Mouse (Mus musculus) liver, embryonic 12.5 days (tissue): Measurements from ENCODE around the gene Supt20. TPM values are rescaled to one million over a fixed set of nuclear protein-coding genes. Genes with fewer than 3 reads are reported as not detected.
A peak's percentile ranks its signal among the peaks of the same experiment; 100 is the strongest.

Experiments used
- ATAC-seq: fragments of 200-750 bp; cut with Nextera tagmentation; 2 replicates; pipeline ENCODE4 v1.8.0; 2017; ENCODE audit warnings: moderate number of reproducible peaks, mild to moderate bottlenecking, moderate library complexity
- H3K27ac ChIP-seq: fragments of 300-500 bp; sonication (generic); 2 replicates; pipeline ENCODE4 v1.5.1; 2016; ENCODE audit warnings: mild to moderate bottlenecking
- H3K27me3 ChIP-seq: fragments of 300-500 bp; sonication (generic); replicated peaks from 2 replicates; pipeline ENCODE4 v1.6.1; 2016; ENCODE audit warnings: mild to moderate bottlenecking, moderate library complexity
- H3K36me3 ChIP-seq: fragments of 300-500 bp; sonication (generic); 2 replicates; pipeline ENCODE4 v1.6.1; 2016; ENCODE audit warnings: mild to moderate bottlenecking, moderate library complexity
- H3K4me1 ChIP-seq: fragments of 300-500 bp; sonication (generic); 2 replicates; pipeline ENCODE4 v1.6.1; 2016
- H3K4me2 ChIP-seq: fragments of 300-500 bp; sonication (generic); 2 replicates; pipeline ENCODE4 v1.6.1; 2016; ENCODE audit warnings: mild to moderate bottlenecking, moderate library complexity
- H3K4me3 ChIP-seq: fragments of 300-500 bp; sonication (generic); 2 replicates; pipeline ENCODE4 v1.5.1; 2016; ENCODE audit warnings: mild to moderate bottlenecking, moderate library complexity
- H3K9ac ChIP-seq: fragments of 300-500 bp; sonication (generic); 2 replicates; pipeline ENCODE4 v1.6.1; 2016; ENCODE audit warnings: mild to moderate bottlenecking, moderate library complexity
- H3K9me3 ChIP-seq: fragments of 300-500 bp; sonication (generic); replicated peaks from 2 replicates; pipeline ENCODE4 v1.6.1; 2016; ENCODE audit warnings: mild to moderate bottlenecking, moderate library complexity
- WGBS: fragments of 180-500 bp; shearing (Covaris S2); methylation state at CpG from one replicate; pipeline ENCODE4 v1.1.7; 2016; ENCODE audit not compliant: insufficient replicate concordance; 5-methylcytosine and 5-hydroxymethylcytosine counted together
- polyA plus RNA-seq: library from polyadenylated mRNA; unstranded; fragments of >200 nt; fragmentation: Nextera tagmentation; extraction: Ambion mirVana; gene quantifications from 2 replicates; pipeline ENCODE4 v1.2.1, GENCODE M21; 2016

The Supt20 gene
- 49.8 and 50.0 TPM in 2 replicates for polyA plus RNA-seq

DNA sequence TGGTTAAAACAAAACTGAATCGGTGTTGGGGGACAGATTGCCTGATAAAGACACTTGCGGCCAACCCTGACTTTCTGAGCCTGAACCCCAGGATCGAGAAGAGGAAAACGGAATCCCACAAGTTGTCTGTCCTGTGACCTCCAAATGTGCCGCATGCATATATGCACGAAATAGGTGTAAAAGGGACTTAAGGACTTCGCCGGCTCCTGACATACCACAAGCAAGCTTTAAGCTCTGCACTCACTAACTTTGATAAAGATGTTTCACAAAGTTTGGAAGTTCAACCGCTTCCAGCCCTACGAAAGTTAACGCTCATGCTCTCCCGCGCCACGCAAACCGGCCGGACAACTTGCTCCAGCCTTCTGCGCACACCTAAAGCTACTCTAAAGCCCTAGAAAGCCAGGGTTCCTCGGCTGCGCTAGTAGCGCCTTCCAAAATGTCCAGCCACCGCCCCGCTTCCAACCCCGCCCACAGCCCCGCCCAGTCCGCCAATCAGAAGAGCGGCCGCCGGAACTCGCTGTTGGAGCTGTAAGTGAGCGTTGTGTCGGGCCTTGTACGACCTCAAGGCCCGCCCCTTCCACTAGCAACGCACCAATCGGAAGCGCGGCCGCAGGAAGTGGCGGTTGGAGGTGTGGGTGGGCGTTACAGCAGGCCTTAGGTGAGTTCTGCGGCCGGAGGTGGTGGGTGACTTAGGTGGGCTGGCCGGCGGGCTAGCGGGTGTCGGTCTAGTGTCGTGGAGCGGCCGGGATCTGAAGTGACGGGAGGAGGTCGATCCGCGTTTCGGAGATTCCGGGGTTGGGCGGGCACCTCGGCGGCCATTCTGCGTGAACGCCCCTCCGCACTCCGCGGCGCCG is at the start of gene Supt20:
Gene Supt20, plus strand, starts transcription at position 606 of the 854 bp plus-strand sequence.
- Histone ChIP-seq H3K4me3 (peak within 1 kb of the TSS; percentile 77), H3K27ac (peak within 1 kb of the TSS; percentile 90), H3K36me3 (peaks cover 29% of the 10 kb centered on the region), H3K27me3 (no peaks in the 10 kb centered on the region), H3K9me3 (no peaks in the 10 kb centered on the region), H3K9ac (peak within 1 kb of the TSS; percentile 71), H3K4me1 (peaks cover 30% of the 10 kb centered on the region), H3K4me2 (peak within 1 kb of the TSS; percentile 74)
- WGBS, result under 1% methylated on average over 65 of the region's 65 CpGs
- ATAC-seq, result peak; percentile 99

DNA sequence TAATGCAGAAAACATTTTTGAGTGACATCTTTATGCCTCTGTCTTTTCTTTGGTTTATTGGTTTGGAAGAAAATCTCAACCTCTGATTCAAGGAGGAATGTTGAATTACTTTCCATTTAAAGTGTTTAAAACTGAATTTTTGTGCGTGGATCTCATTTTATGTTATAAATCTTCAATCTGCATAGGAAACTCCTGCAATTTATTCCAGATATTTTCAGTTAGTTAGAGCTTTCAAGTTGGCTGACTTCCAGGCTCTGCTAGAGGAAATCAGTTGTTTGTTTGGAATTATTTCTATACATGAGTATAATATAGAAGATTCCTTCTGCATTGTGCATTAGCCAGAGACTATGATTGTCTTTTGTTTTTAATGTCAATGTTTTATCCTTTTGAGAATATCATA is 49.8 kb upstream of the Supt20 start:
- Histone ChIP-seq H3K27me3 (no peaks in the 10 kb centered on the region), H3K4me3 (no peak overlapping the region), H3K9me3 (no peaks in the 10 kb centered on the region), H3K4me1 (no peaks in the 10 kb centered on the region), H3K27ac (no peak overlapping the region), H3K36me3 (no peaks in the 10 kb centered on the region), H3K9ac (no peak overlapping the region), H3K4me2 (no peak overlapping the region)
- no peak for ATAC-seq
- 84% methylated on average over 1 of the region's 1 CpGs for WGBS

- H3K27ac ChIP-seq, result no peak overlapping the region
- H3K4me1 ChIP-seq, result no peaks in the 10 kb centered on the region; the same call in 1 of the 2 replicates
- WGBS, result 58% methylated on average over 2 of the region's 2 CpGs
- no peaks in the 10 kb centered on the region for H3K36me3 ChIP-seq
- H3K9me3 ChIP-seq, result no peaks in the 10 kb centered on the region
- H3K27me3 ChIP-seq, result no peaks in the 10 kb centered on the region
- no peak overlapping the region for H3K4me3 ChIP-seq
- no peak for ATAC-seq
- no peak overlapping the region for H3K4me2 ChIP-seq
- no peak overlapping the region for H3K9ac ChIP-seq
These were observed 45.0 kb upstream of the Supt20 start for GRCm38 (mm10) chr3:54647583-54647982.

- no peaks in the 10 kb centered on the region; the same call in 1 of the 2 replicates for H3K4me1 ChIP-seq
- 59% methylated on average over 4 of the region's 4 CpGs for WGBS
- H3K27ac ChIP-seq, result no peak overlapping the region
- ATAC-seq, result no peak
- H3K36me3 ChIP-seq, result no peaks in the 10 kb centered on the region
- H3K9me3 ChIP-seq, result no peaks in the 10 kb centered on the region
- H3K4me2 ChIP-seq, result no peak overlapping the region
- no peaks in the 10 kb centered on the region for H3K27me3 ChIP-seq
- H3K9ac ChIP-seq, result no peak overlapping the region
- no peak overlapping the region for H3K4me3 ChIP-seq
These were observed 41.0 kb upstream of the Supt20 start for GRCm38 (mm10) chr3:54651576-54651975.

- no peak overlapping the region for H3K9ac ChIP-seq
- WGBS, result 32% methylated on average over 1 of the region's 1 CpGs
These were observed 38.4 kb upstream of the Supt20 start for GRCm38 (mm10) chr3:54654169-54654568.

GRCm38 (mm10) chr3:54657090-54657489 is 35.5 kb upstream of the Supt20 start:
- Histone ChIP-seq H3K4me2 (no peak overlapping the region), H3K4me3 (no peak overlapping the region), H3K36me3 (no peaks in the 10 kb centered on the region), H3K27me3 (no peaks in the 10 kb centered on the region), H3K9me3 (no peaks in the 10 kb centered on the region), H3K4me1 (no peaks in the 10 kb centered on the region), H3K9ac (no peak overlapping the region), H3K27ac (no peak overlapping the region)
- 59% methylated on average over 3 of the region's 3 CpGs for WGBS
- no peak for ATAC-seq

More at GRCm38 (mm10) chr3:54654169-54654568, 38.4 kb upstream of the Supt20 start:
- Histone ChIP-seq H3K27ac (no peak overlapping the region), H3K4me2 (no peak overlapping the region), H3K36me3 (no peaks in the 10 kb centered on the region), H3K4me3 (no peak overlapping the region), H3K27me3 (no peaks in the 10 kb centered on the region), H3K4me1 (no peaks in the 10 kb centered on the region), H3K9me3 (no peaks in the 10 kb centered on the region)
- ATAC-seq, result no peak

DNA sequence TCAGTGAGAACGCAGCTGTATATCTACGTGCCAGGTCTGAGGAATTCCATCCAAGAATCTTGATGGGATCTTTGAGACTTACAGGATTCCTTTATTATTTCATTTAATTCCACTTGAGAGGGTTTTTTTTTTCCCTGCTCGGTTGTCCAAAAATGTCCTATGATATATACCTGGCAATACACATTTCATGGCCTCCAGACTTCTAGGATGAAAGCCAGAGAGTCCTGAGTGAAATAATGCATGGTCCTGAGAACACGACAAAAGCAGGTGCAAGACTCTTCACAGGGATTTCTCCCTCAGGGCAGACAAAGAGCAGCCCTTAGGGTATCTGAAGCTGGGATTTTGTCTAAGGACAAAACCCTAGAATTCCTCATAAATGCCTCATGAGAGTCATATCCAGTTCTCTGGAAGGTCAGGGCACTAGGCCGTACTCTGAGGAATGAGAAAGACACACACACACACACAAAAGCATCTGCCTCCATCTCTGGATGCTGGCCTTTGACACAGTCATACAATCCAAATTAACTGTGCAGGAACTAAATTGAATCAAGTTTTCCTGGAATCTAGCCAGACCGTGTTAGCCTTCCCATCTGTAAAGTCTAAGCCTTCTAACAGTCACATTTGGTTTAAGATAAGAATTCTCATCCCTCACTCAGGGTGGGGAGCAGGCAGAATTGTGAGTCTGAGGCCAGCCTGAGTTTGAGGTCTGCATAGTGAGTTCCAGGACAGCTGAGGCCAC is 34.5 kb upstream of the Supt20 start:
- ATAC-seq, result no peak
- H3K36me3 ChIP-seq, result no peaks in the 10 kb centered on the region
- no peaks in the 10 kb centered on the region for H3K9me3 ChIP-seq
- 65% methylated on average over 6 of the region's 6 CpGs for WGBS
- no peaks in the 10 kb centered on the region for H3K27me3 ChIP-seq
- H3K4me1 ChIP-seq, result no peaks in the 10 kb centered on the region
- H3K4me3 ChIP-seq, result no peak overlapping the region
- no peak overlapping the region for H3K9ac ChIP-seq
- no peak overlapping the region for H3K4me2 ChIP-seq
- H3K27ac ChIP-seq, result no peak overlapping the region

GRCm38 (mm10) chr3:54659736-54660135 is 32.9 kb upstream of the Supt20 start:
- Histone ChIP-seq H3K9ac (no peak overlapping the region), H3K36me3 (no peaks in the 10 kb centered on the region), H3K4me3 (no peak overlapping the region), H3K27ac (no peak overlapping the region), H3K9me3 (no peaks in the 10 kb centered on the region), H3K27me3 (no peaks in the 10 kb centered on the region), H3K4me1 (no peaks in the 10 kb centered on the region), H3K4me2 (no peak overlapping the region)
- whole genome bisulfite sequencing, result 78% methylated on average over 2 of the region's 2 CpGs
- no peak for ATAC-seq

- H3K9me3 ChIP-seq, result no peaks in the 10 kb centered on the region
- H3K9ac ChIP-seq, result no peak overlapping the region
- no peaks in the 10 kb centered on the region for H3K36me3 ChIP-seq
- no peak for ATAC-seq
- H3K27ac ChIP-seq, result no peak overlapping the region
- no peak overlapping the region for H3K4me3 ChIP-seq
- WGBS, result 39% methylated on average over 5 of the region's 5 CpGs
- no peak overlapping the region for H3K4me2 ChIP-seq
- H3K27me3 ChIP-seq, result no peaks in the 10 kb centered on the region
- H3K4me1 ChIP-seq, result no peaks in the 10 kb centered on the region
These were observed 30.2 kb upstream of the Supt20 start for GRCm38 (mm10) chr3:54662411-54662810.

GRCm38 (mm10) chr3:54668141-54668540 is 24.5 kb upstream of the Supt20 start:
- Histone ChIP-seq H3K4me1 (no peaks in the 10 kb centered on the region), H3K36me3 (no peaks in the 10 kb centered on the region), H3K9me3 (no peaks in the 10 kb centered on the region), H3K27me3 (no peaks in the 10 kb centered on the region), H3K4me2 (no peak overlapping the region), H3K4me3 (no peak overlapping the region), H3K27ac (no peak overlapping the region), H3K9ac (no peak overlapping the region)
- ATAC-seq, result no peak
- 70% methylated on average over 3 of the region's 3 CpGs for WGBS

DNA sequence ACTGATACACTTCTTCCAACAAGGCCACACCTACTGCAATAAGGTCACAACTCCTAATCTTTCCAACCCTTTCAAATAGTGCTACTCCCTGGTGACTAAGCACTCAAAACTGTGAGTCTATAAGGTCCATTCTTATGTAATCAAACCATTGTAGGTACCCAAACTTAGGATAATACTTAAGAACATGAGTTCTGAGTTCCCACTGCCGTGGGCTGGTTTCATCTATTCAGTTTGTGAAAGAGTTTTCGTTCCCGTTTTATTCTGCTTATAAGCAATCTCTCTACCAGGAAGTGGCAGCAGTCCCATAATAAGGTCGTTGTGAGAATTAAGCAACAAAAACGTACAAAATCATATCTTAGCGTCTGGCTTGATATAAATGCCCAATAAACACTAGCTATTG is 23.9 kb upstream of the Supt20 start:
- Histone ChIP-seq H3K27me3 (no peaks in the 10 kb centered on the region), H3K36me3 (no peaks in the 10 kb centered on the region), H3K9ac (no peak overlapping the region), H3K27ac (no peak overlapping the region), H3K4me2 (no peak overlapping the region), H3K4me3 (no peak overlapping the region), H3K9me3 (no peaks in the 10 kb centered on the region), H3K4me1 (no peaks in the 10 kb centered on the region)
- ATAC-seq, result no peak
- WGBS, result 61% methylated on average over 6 of the region's 6 CpGs

- no peak overlapping the region for H3K9ac ChIP-seq
- H3K27me3 ChIP-seq, result no peaks in the 10 kb centered on the region
- no peak overlapping the region for H3K27ac ChIP-seq
- no peak overlapping the region for H3K4me2 ChIP-seq
- WGBS, result 63% methylated on average over 6 of the region's 6 CpGs
- H3K9me3 ChIP-seq, result no peaks in the 10 kb centered on the region
- no peak for ATAC-seq
- H3K4me1 ChIP-seq, result no peaks in the 10 kb centered on the region
- H3K4me3 ChIP-seq, result no peak overlapping the region
- H3K36me3 ChIP-seq, result no peaks in the 10 kb centered on the region
These were observed 23.0 kb upstream of the Supt20 start for GRCm38 (mm10) chr3:54669559-54669958.
